Mouse (Mus musculus) brain, embryonic 14.5 days (tissue): ENCODE measurements around the gene Calhm3.

Experiments
- CTCF ChIP-seq: fragments of 200-500 bp; IDR thresholded peaks from 2 replicates; pipeline ENCODE4 v1.5.1; 2012; ENCODE audit warnings: inconsistent platforms, mild to moderate bottlenecking, moderate library complexity, borderline replicate concordance; ENCODE audit not compliant: insufficient read depth, insufficient read length; ENCODE audit errors: extremely low read depth
- POLR2A ChIP-seq: fragments of 200-500 bp; IDR thresholded peaks from 2 replicates; pipeline ENCODE4 v1.6.1; 2012; ENCODE audit warnings: mild to moderate bottlenecking, inconsistent platforms, borderline replicate concordance; ENCODE audit not compliant: poor library complexity, insufficient read depth, insufficient read length, severe bottlenecking; ENCODE audit errors: extremely low read depth

GRCm38 (mm10) chr19:47163176-47163744 lies 5.7 kb upstream of the Calhm3 start:
- TF ChIP-seq CTCF (no peak), POLR2A (no peak)
